Mouse (Mus musculus): ENCODE results near the gene Prr30. TPM values are rescaled to one million over a fixed set of nuclear protein-coding genes. Genes with fewer than 3 reads are reported as not detected.
A peak's percentile ranks its signal among the peaks of the same experiment; 100 is the strongest.
"Not testable (repeated sequence)": the region's sequence is repeated elsewhere in the genome, so short reads cannot be mapped to it uniquely, and the experiment has no call there.

Prr30 gene
- not detected for total RNA-seq (2021)

DNA sequence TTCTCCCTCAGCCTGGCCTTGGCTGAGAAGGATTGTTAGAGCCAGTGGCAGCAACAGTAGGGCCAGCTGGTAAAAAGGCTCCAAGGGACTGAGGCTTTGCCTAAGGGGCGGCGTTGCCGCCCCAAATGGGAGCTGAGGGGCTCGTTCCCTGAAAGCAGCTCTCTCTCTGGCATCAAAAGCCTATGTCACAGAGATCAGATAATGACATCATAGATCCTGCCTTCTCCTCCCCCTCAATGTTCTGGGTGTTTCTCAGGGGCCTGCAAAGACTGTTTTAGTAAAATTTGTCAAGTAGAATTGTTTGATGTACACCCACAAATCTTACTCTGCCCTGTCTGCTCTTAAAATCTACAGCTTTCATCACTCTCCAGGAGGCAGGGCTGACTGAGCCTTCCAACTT, at the start of gene Prr30:
Gene Prr30, minus strand, starts transcription at position 101 of the 400 bp plus-strand sequence.
- intact Hi-C loops (cut with DNase I): no loop called here
- DNase-seq (ENCODE audit: extremely low spot score in 1 of 2, low spot score in 2 of 2): no peak

DNA sequence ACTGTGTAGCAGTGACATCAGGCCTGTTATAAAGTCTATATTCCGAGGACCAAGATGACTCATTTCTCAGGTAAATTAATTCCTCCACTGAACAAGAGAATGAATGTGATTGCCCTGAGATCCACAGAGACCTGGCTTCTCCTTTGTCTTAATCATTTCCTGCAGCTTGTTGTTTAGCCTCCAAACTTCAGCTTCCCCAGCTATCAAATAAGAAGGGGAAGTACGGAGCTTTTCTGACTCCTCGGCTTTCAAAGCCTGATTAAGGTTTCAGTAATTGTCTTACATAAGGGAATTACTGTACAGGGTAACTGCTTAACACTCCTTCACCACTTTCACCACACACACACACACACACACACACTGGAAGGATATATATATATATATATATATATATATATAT, 46.7 kb upstream of the Prr30 start:
- no peak for DNase-seq (ENCODE audit: extremely low spot score in 1 of 2, low spot score in 2 of 2)
- intact Hi-C loops (cut with DNase I): no loop called here

DNA sequence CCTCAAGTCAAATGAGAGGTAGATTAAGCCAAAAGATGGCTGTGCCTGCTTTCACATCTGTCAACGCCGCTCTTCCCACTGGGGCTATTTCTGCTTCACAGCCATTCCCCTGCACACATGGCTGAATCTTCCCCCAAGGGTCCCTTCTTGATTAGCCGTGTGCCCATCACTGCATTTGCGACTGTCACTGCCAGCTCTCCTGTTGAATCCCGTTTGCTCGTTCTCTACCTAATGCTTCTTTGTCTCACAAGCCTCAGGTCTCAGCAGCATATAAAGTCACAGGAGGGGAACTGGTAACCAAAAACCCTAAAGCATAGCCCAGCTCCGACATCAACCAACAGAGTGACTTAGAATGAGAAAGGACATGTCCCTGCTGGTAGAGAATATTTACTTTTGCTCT, 45.6 kb upstream of the Prr30 start:
- intact Hi-C loops (cut with DNase I): no loop called here
- DNase-seq (ENCODE audit: extremely low spot score in 1 of 2, low spot score in 2 of 2): no peak

GRCm38 (mm10) chr14:101244441-101244840, 44.3 kb upstream of the Prr30 start:
- intact Hi-C loops (cut with DNase I); DNase-seq (ENCODE audit: extremely low spot score in 1 of 2, low spot score in 2 of 2): not testable (repeated sequence)

- DNase-seq (ENCODE audit: extremely low spot score in 1 of 2, low spot score in 2 of 2): no peak
- intact Hi-C loops (cut with DNase I): no loop called here
These were observed 37.8 kb upstream of the Prr30 start for GRCm38 (mm10) chr14:101237965-101238364.

GRCm38 (mm10) chr14:101229068-101229467, 28.9 kb upstream of the Prr30 start:
- peak in 1 of 2 experiments; percentile 9 for DNase-seq (ENCODE audit: extremely low spot score in 1 of 2, low spot score in 2 of 2)
- intact Hi-C loops (cut with DNase I): no loop called here

- DNase-seq (ENCODE audit: extremely low spot score in 1 of 2, low spot score in 2 of 2): no peak
- intact Hi-C loops (cut with DNase I): no loop called here
These were observed 22.2 kb upstream of the Prr30 start for GRCm38 (mm10) chr14:101222319-101222718.

- intact Hi-C loops (cut with DNase I): no loop called here
- DNase-seq (ENCODE audit: extremely low spot score in 1 of 2, low spot score in 2 of 2): no peak
These were observed 27.9 kb downstream of the Prr30 start for GRCm38 (mm10) chr14:101172258-101172657.
